Mouse (Mus musculus): Measurements from ENCODE around the gene Etfb.

The Etfb gene

DNA sequence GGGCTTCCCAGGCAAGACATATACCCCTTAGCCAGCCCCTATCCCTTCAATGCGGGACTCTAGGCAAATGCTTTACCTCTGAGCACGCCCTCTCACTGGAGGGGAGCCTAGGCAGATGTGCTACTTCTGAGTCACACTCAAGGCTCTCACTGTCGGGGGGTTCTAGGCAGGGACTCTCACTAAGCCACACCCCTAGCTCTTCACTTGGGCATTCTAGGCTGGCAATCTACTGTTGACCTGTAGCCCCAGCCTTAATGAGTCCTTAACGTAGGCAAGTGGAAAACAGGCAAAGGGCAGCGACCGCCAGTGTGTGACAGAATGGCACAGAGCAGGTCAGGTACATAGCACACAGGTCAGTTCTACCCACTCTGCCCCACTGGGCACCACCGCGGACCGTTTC, 47.0 kb downstream of the Etfb start:
- in situ Hi-C loops (cut with MboI, MseI), result no loop called here

DNA sequence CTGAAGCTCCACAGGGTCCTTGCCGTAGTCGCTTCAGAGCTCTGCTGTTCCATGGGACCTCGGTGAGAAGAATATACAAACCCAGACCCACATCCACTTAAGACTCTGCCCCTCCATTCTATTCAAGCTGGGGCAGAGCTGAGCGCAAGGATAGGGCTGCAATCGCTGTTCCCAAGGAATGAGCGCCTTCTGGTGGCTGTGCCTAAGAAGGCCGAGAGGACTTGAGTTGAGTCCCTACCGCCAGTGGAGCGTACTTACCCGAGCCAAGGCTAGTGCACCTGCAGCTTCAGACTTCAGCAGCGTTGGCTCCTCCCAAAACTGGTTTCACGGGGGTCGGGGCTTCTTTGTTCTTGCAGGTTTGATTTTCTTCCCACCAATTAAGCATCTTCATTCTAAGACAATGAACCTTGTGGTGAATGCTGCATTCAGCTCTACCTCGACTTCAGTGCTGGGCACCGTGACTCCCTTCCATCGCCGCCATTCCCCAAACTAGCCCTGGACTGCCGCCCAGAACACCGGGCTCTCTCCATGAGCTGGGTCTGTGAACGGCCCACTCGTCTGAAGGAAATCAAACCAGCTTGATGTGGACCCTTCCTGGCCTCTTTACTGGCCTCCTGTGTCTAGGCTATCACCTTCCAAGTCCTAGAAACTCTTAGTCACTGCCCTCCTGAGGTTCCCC, 51.6 kb downstream of the Etfb start:
- in situ Hi-C loops (cut with MboI, MseI), result no loop called here
